Mouse (Mus musculus) embryonic fibroblast, embryonic 13.5 days (primary cell): ENCODE data around the gene Hecw1. TPM values are rescaled to one million over a fixed set of nuclear protein-coding genes. Genes with fewer than 3 reads are reported as not detected.

ENCODE experiments used
- H3K27ac ChIP-seq: 2 replicates; pipeline ENCODE4 v1.5.1; 2012; ENCODE audit warnings: low read length, control low read depth, inconsistent platforms; ENCODE audit not compliant: insufficient read depth
- H3K4me1 ChIP-seq: 2 replicates; pipeline ENCODE4 v1.6.1; 2011; ENCODE audit warnings: low read length; ENCODE audit not compliant: control insufficient read depth, insufficient read depth
- H3K4me3 ChIP-seq: 2 replicates; pipeline ENCODE4 v1.5.1; 2011; ENCODE audit warnings: mild to moderate bottlenecking, control low read depth, low read length; ENCODE audit not compliant: insufficient read depth
- CTCF ChIP-seq: IDR thresholded peaks from 2 replicates; pipeline ENCODE4 v1.5.1; 2011; ENCODE audit warnings: mild to moderate bottlenecking, control low read depth, low read length, moderate library complexity, borderline replicate concordance; ENCODE audit not compliant: insufficient read depth
- POLR2A ChIP-seq: IDR thresholded peaks from 2 replicates; pipeline ENCODE4 v1.6.1; 2011; ENCODE audit warnings: low read depth, mild to moderate bottlenecking, control low read depth, low read length, moderate library complexity
- polyA plus RNA-seq: library from polyadenylated mRNA; stranded (reverse); fragments of >200 nt; gene quantifications from 2 replicates; pipeline ENCODE4 v1.2.4, GENCODE M21; 2011; ENCODE audit warnings: low read depth; ENCODE audit not compliant: missing spikeins, insufficient read length

Gene Hecw1
- polyA plus RNA-seq, 1 experiment: 1.5 TPM

DNA sequence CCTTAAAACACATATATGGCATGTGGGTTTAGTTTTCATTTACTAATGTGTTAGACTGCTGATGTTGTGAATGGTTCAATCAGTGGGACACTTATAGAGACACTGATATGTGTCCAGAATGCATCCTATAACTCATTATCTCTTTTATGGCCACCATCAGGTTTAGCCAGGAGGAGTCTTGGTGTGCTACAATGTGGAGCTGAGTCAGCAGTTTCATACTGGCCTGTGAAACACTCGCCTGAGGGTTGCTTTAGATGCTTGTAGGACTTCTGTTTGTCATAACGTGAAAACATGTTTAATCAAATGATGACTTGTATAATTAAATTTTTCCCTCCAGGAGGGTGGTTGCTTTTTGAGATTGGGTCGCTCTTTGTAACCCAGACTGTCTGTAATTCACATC is 343.4 kb downstream of the Hecw1 start:
- no peak overlapping the region for H3K4me3 ChIP-seq
- H3K4me1 ChIP-seq: no peaks in the 10 kb centered on the region
- no peak overlapping the region for H3K27ac ChIP-seq
- TF ChIP-seq CTCF (no peak), POLR2A (no peak)

DNA sequence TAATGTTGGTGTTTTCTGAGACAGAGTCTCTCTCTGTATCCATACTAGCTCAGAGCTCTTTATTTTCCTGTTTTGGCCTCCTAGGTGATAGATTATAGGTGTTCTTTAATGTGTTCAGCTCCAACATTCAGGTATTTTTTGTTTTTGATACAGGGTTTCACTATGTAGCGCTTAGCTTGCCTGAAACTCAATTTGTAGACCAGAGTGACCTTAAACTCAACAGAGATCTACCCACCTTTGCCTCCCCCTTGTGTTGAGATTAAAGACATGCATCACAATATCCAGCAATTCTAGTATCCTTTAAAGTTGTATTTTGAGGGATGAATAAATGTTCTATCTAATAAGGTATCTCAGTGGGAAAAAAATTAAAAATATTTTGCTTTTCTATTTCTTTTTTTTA is 345.0 kb downstream of the Hecw1 start:
- no peaks in the 10 kb centered on the region for H3K4me1 ChIP-seq
- TF ChIP-seq CTCF: no peak
- TF ChIP-seq POLR2A: no peak
- no peak overlapping the region for H3K27ac ChIP-seq
- no peak overlapping the region for H3K4me3 ChIP-seq

Other genes with a start within 250 kb of the Hecw1 start
- gene Mrpl32, start 89.9 kb upstream of the Hecw1 start, polyA plus RNA-seq: 55.8 and 60.3 TPM in 2 replicates
- gene Psma2, start 90.0 kb upstream of the Hecw1 start, polyA plus RNA-seq: 97.3 and 98.4 TPM in 2 replicates
- gene AW209491, start 106.9 kb upstream of the Hecw1 start, polyA plus RNA-seq: 16.9 and 18.3 TPM in 2 replicates